Mouse (Mus musculus): ENCODE results near the gene Camk2d. TPM values are rescaled to one million over a fixed set of nuclear protein-coding genes. Genes with fewer than 3 reads are reported as not detected.

Camk2d gene
- polyA plus RNA-seq, 1 experiment from 2014 or later: 11.7 TPM

GRCm38 (mm10) chr3:126660575-126660974 is 64.5 kb downstream of the Camk2d start:
- Histone ChIP-seq H3K36me3 (no peaks in the 10 kb centered on the region), H3K9me3 (replicated peaks) (no peaks in the 10 kb centered on the region), H3K27ac (replicated peaks) (no peak overlapping the region), H3K27me3 (ENCODE audit: low read depth, poor library complexity, severe bottlenecking) (no peaks in the 10 kb centered on the region), H3K4me3 (no peak overlapping the region), H3K4me1 (peaks cover 12% of the 10 kb centered on the region; the same call in 1 of the 2 replicates)
- no peak for DNase-seq (ENCODE audit: low spot score)
- 93% methylated on average over 2 of the region's 2 CpGs for WGBS

GRCm38 (mm10) chr3:126660986-126661385 is 64.9 kb downstream of the Camk2d start:
- Histone ChIP-seq H3K9me3 (replicated peaks) (no peaks in the 10 kb centered on the region), H3K4me1 (peaks cover 11% of the 10 kb centered on the region; the same call in 1 of the 2 replicates), H3K27ac (replicated peaks) (no peak overlapping the region), H3K4me3 (no peak overlapping the region), H3K27me3 (ENCODE audit: low read depth, poor library complexity, severe bottlenecking) (no peaks in the 10 kb centered on the region), H3K36me3 (no peaks in the 10 kb centered on the region)
- WGBS: 85% methylated on average over 6 of the region's 6 CpGs
- DNase-seq (ENCODE audit: low spot score): no peak

GRCm38 (mm10) chr3:126661920-126662319 is 65.8 kb downstream of the Camk2d start:
- no peak overlapping the region for H3K4me3 ChIP-seq
- no peaks in the 10 kb centered on the region for H3K27me3 ChIP-seq (ENCODE audit: low read depth, poor library complexity, severe bottlenecking)
- no peak for DNase-seq (ENCODE audit: low spot score)
- no peaks in the 10 kb centered on the region for H3K9me3 ChIP-seq (replicated peaks)
- no peaks in the 10 kb centered on the region for H3K36me3 ChIP-seq
- H3K4me1 ChIP-seq: peaks cover 5% of the 10 kb centered on the region; the same call in 1 of the 2 replicates
- 90% methylated on average over 3 of the region's 3 CpGs for WGBS
- H3K27ac ChIP-seq (replicated peaks): no peak overlapping the region

- no peak for DNase-seq (ENCODE audit: low spot score)
- H3K4me3 ChIP-seq: no peak overlapping the region
- H3K4me1 ChIP-seq: peaks cover 16% of the 10 kb centered on the region
- no peaks in the 10 kb centered on the region for H3K36me3 ChIP-seq
- 83% methylated on average over 5 of the region's 5 CpGs for WGBS
- no peaks in the 10 kb centered on the region for H3K9me3 ChIP-seq (replicated peaks)
- no peak overlapping the region for H3K27ac ChIP-seq (replicated peaks)
- H3K27me3 ChIP-seq (ENCODE audit: low read depth, poor library complexity, severe bottlenecking): no peaks in the 10 kb centered on the region
These were observed 67.3 kb downstream of the Camk2d start for GRCm38 (mm10) chr3:126663436-126663835.

GRCm38 (mm10) chr3:126665866-126666265 is 69.8 kb downstream of the Camk2d start:
- no peak for DNase-seq (ENCODE audit: low spot score)
- no peaks in the 10 kb centered on the region for H3K9me3 ChIP-seq (replicated peaks)
- no peak overlapping the region for H3K27ac ChIP-seq (replicated peaks)
- peaks cover 27% of the 10 kb centered on the region for H3K4me1 ChIP-seq
- H3K27me3 ChIP-seq (ENCODE audit: low read depth, poor library complexity, severe bottlenecking): no peaks in the 10 kb centered on the region
- H3K36me3 ChIP-seq: no peaks in the 10 kb centered on the region
- no peak overlapping the region for H3K4me3 ChIP-seq
- WGBS: 90% methylated on average over 1 of the region's 1 CpGs

GRCm38 (mm10) chr3:126667019-126667418 is 70.9 kb downstream of the Camk2d start:
- Histone ChIP-seq H3K9me3 (replicated peaks) (no peaks in the 10 kb centered on the region), H3K4me3 (no peak overlapping the region), H3K27me3 (ENCODE audit: low read depth, poor library complexity, severe bottlenecking) (no peaks in the 10 kb centered on the region), H3K36me3 (no peaks in the 10 kb centered on the region), H3K4me1 (peaks cover 39% of the 10 kb centered on the region), H3K27ac (replicated peaks) (no peak overlapping the region)
- 97% methylated on average over 11 of the region's 11 CpGs for WGBS
- DNase-seq (ENCODE audit: low spot score): no peak

- 85% methylated on average over 7 of the region's 7 CpGs for WGBS
- Histone ChIP-seq H3K9me3 (replicated peaks) (no peaks in the 10 kb centered on the region), H3K27ac (replicated peaks) (no peak overlapping the region), H3K4me1 (peaks cover 43% of the 10 kb centered on the region), H3K4me3 (no peak overlapping the region), H3K27me3 (ENCODE audit: low read depth, poor library complexity, severe bottlenecking) (no peaks in the 10 kb centered on the region), H3K36me3 (no peaks in the 10 kb centered on the region)
- DNase-seq (ENCODE audit: low spot score): no peak
These were observed 71.3 kb downstream of the Camk2d start for GRCm38 (mm10) chr3:126667451-126667850.

GRCm38 (mm10) chr3:126668123-126668522 is 72.0 kb downstream of the Camk2d start:
- Histone ChIP-seq H3K27ac (replicated peaks) (no peak overlapping the region), H3K4me1 (peaks cover 43% of the 10 kb centered on the region), H3K9me3 (replicated peaks) (no peaks in the 10 kb centered on the region), H3K27me3 (ENCODE audit: low read depth, poor library complexity, severe bottlenecking) (no peaks in the 10 kb centered on the region), H3K4me3 (no peak overlapping the region), H3K36me3 (no peaks in the 10 kb centered on the region)
- DNase-seq (ENCODE audit: low spot score): no peak
- WGBS: 89% methylated on average over 3 of the region's 3 CpGs

- Histone ChIP-seq H3K27ac (replicated peaks) (no peak overlapping the region), H3K4me1 (peaks cover 43% of the 10 kb centered on the region), H3K9me3 (replicated peaks) (no peaks in the 10 kb centered on the region), H3K27me3 (ENCODE audit: low read depth, poor library complexity, severe bottlenecking) (no peaks in the 10 kb centered on the region), H3K4me3 (no peak overlapping the region), H3K36me3 (no peaks in the 10 kb centered on the region)
- DNase-seq (ENCODE audit: low spot score): no peak
- 69% methylated on average over 10 of the region's 10 CpGs for WGBS
These were observed 72.6 kb downstream of the Camk2d start for GRCm38 (mm10) chr3:126668692-126669091.

GRCm38 (mm10) chr3:126670413-126670812 is 74.3 kb downstream of the Camk2d start:
- Histone ChIP-seq H3K36me3 (no peaks in the 10 kb centered on the region), H3K4me3 (no peak overlapping the region), H3K27me3 (ENCODE audit: low read depth, poor library complexity, severe bottlenecking) (no peaks in the 10 kb centered on the region), H3K4me1 (peaks cover 43% of the 10 kb centered on the region), H3K27ac (replicated peaks) (no peak overlapping the region), H3K9me3 (replicated peaks) (no peaks in the 10 kb centered on the region)
- WGBS: 79% methylated on average over 3 of the region's 3 CpGs
- DNase-seq (ENCODE audit: low spot score): no peak

- 75% methylated on average over 6 of the region's 6 CpGs for WGBS
- 0 out of 2 replicates have a peak overlapping the region, but pooled peaks have one; percentile 46 for H3K27ac ChIP-seq (replicated peaks)
- no peaks in the 10 kb centered on the region for H3K9me3 ChIP-seq (replicated peaks)
- no peak for DNase-seq (ENCODE audit: low spot score)
- H3K36me3 ChIP-seq: no peaks in the 10 kb centered on the region
- H3K4me3 ChIP-seq: no peak overlapping the region
- H3K4me1 ChIP-seq: peaks cover 43% of the 10 kb centered on the region
- no peaks in the 10 kb centered on the region for H3K27me3 ChIP-seq (ENCODE audit: low read depth, poor library complexity, severe bottlenecking)
These were observed 75.2 kb downstream of the Camk2d start for GRCm38 (mm10) chr3:126671292-126671691.

- WGBS: 85% methylated on average over 5 of the region's 5 CpGs
- DNase-seq (ENCODE audit: low spot score): no peak
- Histone ChIP-seq H3K27ac (replicated peaks) (no peak overlapping the region), H3K27me3 (ENCODE audit: low read depth, poor library complexity, severe bottlenecking) (no peaks in the 10 kb centered on the region), H3K4me1 (no peaks in the 10 kb centered on the region), H3K4me3 (no peak overlapping the region), H3K36me3 (no peaks in the 10 kb centered on the region), H3K9me3 (replicated peaks) (no peaks in the 10 kb centered on the region)
These were observed 84.9 kb downstream of the Camk2d start for GRCm38 (mm10) chr3:126681051-126681450.

- H3K4me3 ChIP-seq: no peak overlapping the region
- no peak for DNase-seq (ENCODE audit: low spot score)
- no peak overlapping the region for H3K27ac ChIP-seq (replicated peaks)
- WGBS: 91% methylated on average over 4 of the region's 4 CpGs
- no peaks in the 10 kb centered on the region for H3K9me3 ChIP-seq (replicated peaks)
- no peaks in the 10 kb centered on the region for H3K4me1 ChIP-seq
- H3K27me3 ChIP-seq (ENCODE audit: low read depth, poor library complexity, severe bottlenecking): no peaks in the 10 kb centered on the region
- H3K36me3 ChIP-seq: no peaks in the 10 kb centered on the region
These were observed 85.9 kb downstream of the Camk2d start for GRCm38 (mm10) chr3:126681996-126682395.

GRCm38 (mm10) chr3:126685363-126685762 is 89.3 kb downstream of the Camk2d start:
- 80% methylated on average over 5 of the region's 6 CpGs for WGBS
- Histone ChIP-seq H3K9me3 (replicated peaks) (no peaks in the 10 kb centered on the region), H3K4me3 (no peak overlapping the region), H3K36me3 (no peaks in the 10 kb centered on the region), H3K4me1 (no peaks in the 10 kb centered on the region), H3K27ac (replicated peaks) (no peak overlapping the region), H3K27me3 (ENCODE audit: low read depth, poor library complexity, severe bottlenecking) (no peaks in the 10 kb centered on the region)
- DNase-seq (ENCODE audit: low spot score): no peak

Measured in midbrain, embryonic 10.5 days (tissue).